Mouse (Mus musculus) limb, embryonic 10.5 days (tissue): ENCODE measurements around the gene Rabgef1. TPM values are rescaled to one million over a fixed set of nuclear protein-coding genes. Genes with fewer than 3 reads are reported as not detected.

ENCODE experiments used
- DNase-seq: peaks from one replicate; pipeline ENCODE4 v3.0.0-alpha.2; 2017; ENCODE audit warnings: low spot score
- H3K27ac ChIP-seq: fragments of 300-500 bp; sonication (generic); 2 replicates; pipeline ENCODE4 v1.5.1; 2016; ENCODE audit warnings: mild to moderate bottlenecking
- H3K27me3 ChIP-seq: fragments of 300-500 bp; sonication (generic); 2 replicates; pipeline ENCODE4 v1.6.1; 2016; ENCODE audit warnings: low read depth, mild to moderate bottlenecking; ENCODE audit not compliant: poor library complexity, severe bottlenecking
- H3K36me3 ChIP-seq: fragments of 300-500 bp; sonication (generic); 2 replicates; pipeline ENCODE4 v1.6.1; 2016; ENCODE audit warnings: mild to moderate bottlenecking, moderate library complexity
- H3K4me1 ChIP-seq: fragments of 300-500 bp; sonication (generic); 2 replicates; pipeline ENCODE4 v1.6.1; 2016
- H3K4me3 ChIP-seq: fragments of 300-500 bp; sonication (generic); 2 replicates; pipeline ENCODE4 v1.5.1; 2016; ENCODE audit warnings: mild to moderate bottlenecking, moderate library complexity
- H3K9me3 ChIP-seq: fragments of 300-500 bp; sonication (generic); replicated peaks from 2 replicates; pipeline ENCODE4 v1.6.1; 2016; ENCODE audit warnings: mild to moderate bottlenecking
- WGBS: fragments of 180-500 bp; shearing (Covaris S2); methylation state at CpG from one replicate; pipeline ENCODE4 v1.1.7; 2016; 5-methylcytosine and 5-hydroxymethylcytosine counted together
- polyA plus RNA-seq: library from polyadenylated mRNA; unstranded; fragments of >200 nt; fragmentation: Nextera tagmentation; extraction: Ambion mirVana; gene quantifications from 2 replicates; pipeline ENCODE4 v1.2.1, GENCODE M21; 2016

Gene Rabgef1
- polyA plus RNA-seq = 21.7 and 22.1 TPM in 2 replicates

- under 1% methylated on average over 62 of the region's 62 CpGs for WGBS
- Histone ChIP-seq H3K4me1 (peaks cover 20% of the 10 kb centered on the region), H3K27ac (peak within 1 kb of the TSS; percentile 92), H3K27me3 (no peaks in the 10 kb centered on the region), H3K9me3 (no peaks in the 10 kb centered on the region), H3K36me3 (no peaks in the 10 kb centered on the region), H3K4me3 (peak within 1 kb of the TSS; percentile 97)
- DNase-seq = peak; percentile 97
These were observed at the start of gene Rabgef1 for GRCm38 (mm10) chr5:130171423-130171954. Gene Rabgef1, plus strand, starts transcription at chr5:130171798.

- Histone ChIP-seq H3K4me3 (no peak overlapping the region), H3K9me3 (no peaks in the 10 kb centered on the region), H3K36me3 (peaks cover 30% of the 10 kb centered on the region), H3K27me3 (no peaks in the 10 kb centered on the region), H3K27ac (no peak overlapping the region), H3K4me1 (no peaks in the 10 kb centered on the region)
- 85% methylated on average over 2 of the region's 2 CpGs for WGBS
- DNase-seq = no peak
These were observed 49.2 kb upstream of the Rabgef1 start for GRCm38 (mm10) chr5:130122355-130122754.

- Histone ChIP-seq H3K27ac (no peak overlapping the region), H3K4me3 (no peak overlapping the region), H3K27me3 (no peaks in the 10 kb centered on the region), H3K36me3 (peaks cover 29% of the 10 kb centered on the region), H3K9me3 (no peaks in the 10 kb centered on the region), H3K4me1 (peaks cover 8% of the 10 kb centered on the region)
- no peak for DNase-seq
- WGBS = 91% methylated on average over 5 of the region's 5 CpGs
These were observed 47.3 kb upstream of the Rabgef1 start for GRCm38 (mm10) chr5:130124271-130124670.

- Histone ChIP-seq H3K9me3 (no peaks in the 10 kb centered on the region), H3K4me1 (peaks cover 11% of the 10 kb centered on the region), H3K27me3 (no peaks in the 10 kb centered on the region), H3K4me3 (no peak overlapping the region), H3K27ac (no peak overlapping the region), H3K36me3 (peaks cover 43% of the 10 kb centered on the region)
- no peak for DNase-seq
- 57% methylated on average over 11 of the region's 11 CpGs for WGBS
These were observed 42.7 kb upstream of the Rabgef1 start for GRCm38 (mm10) chr5:130128686-130129523.

- 83% methylated on average over 5 of the region's 5 CpGs for WGBS
- Histone ChIP-seq H3K36me3 (peaks cover 43% of the 10 kb centered on the region), H3K4me3 (no peak overlapping the region), H3K4me1 (peaks cover 11% of the 10 kb centered on the region), H3K9me3 (no peaks in the 10 kb centered on the region), H3K27me3 (no peaks in the 10 kb centered on the region), H3K27ac (no peak overlapping the region)
- no peak for DNase-seq
These were observed 42.1 kb upstream of the Rabgef1 start for GRCm38 (mm10) chr5:130129524-130129793.

GRCm38 (mm10) chr5:130136597-130136996 lies 35.0 kb upstream of the Rabgef1 start:
- DNase-seq = no peak
- no peak overlapping the region for H3K4me3 ChIP-seq
- H3K27ac ChIP-seq = no peak overlapping the region
- peaks cover 36% of the 10 kb centered on the region for H3K36me3 ChIP-seq
- H3K4me1 ChIP-seq = no peaks in the 10 kb centered on the region
- 94% methylated on average over 13 of the region's 13 CpGs for WGBS
- H3K9me3 ChIP-seq = no peaks in the 10 kb centered on the region
- no peaks in the 10 kb centered on the region for H3K27me3 ChIP-seq

GRCm38 (mm10) chr5:130139393-130139792 lies 32.2 kb upstream of the Rabgef1 start:
- H3K27me3 ChIP-seq = no peaks in the 10 kb centered on the region
- no peak overlapping the region for H3K4me3 ChIP-seq
- no peak overlapping the region for H3K27ac ChIP-seq
- DNase-seq = peak; percentile 82
- H3K4me1 ChIP-seq = peaks cover 10% of the 10 kb centered on the region
- peaks cover 27% of the 10 kb centered on the region for H3K36me3 ChIP-seq
- WGBS = 30% methylated on average over 8 of the region's 8 CpGs
- no peaks in the 10 kb centered on the region for H3K9me3 ChIP-seq

- no peaks in the 10 kb centered on the region for H3K9me3 ChIP-seq
- H3K4me3 ChIP-seq = no peak overlapping the region
- H3K36me3 ChIP-seq = peaks cover 12% of the 10 kb centered on the region
- 80% methylated on average over 5 of the region's 5 CpGs for WGBS
- no peak for DNase-seq
- H3K27ac ChIP-seq = no peak overlapping the region
- peaks cover 23% of the 10 kb centered on the region for H3K4me1 ChIP-seq
- H3K27me3 ChIP-seq = no peaks in the 10 kb centered on the region
These were observed 30.5 kb upstream of the Rabgef1 start for GRCm38 (mm10) chr5:130141138-130141537.

GRCm38 (mm10) chr5:130142041-130142440 lies 29.6 kb upstream of the Rabgef1 start:
- no peak overlapping the region for H3K27ac ChIP-seq
- H3K4me1 ChIP-seq = peaks cover 23% of the 10 kb centered on the region
- DNase-seq = no peak
- no peak overlapping the region for H3K4me3 ChIP-seq
- no peaks in the 10 kb centered on the region for H3K27me3 ChIP-seq
- H3K36me3 ChIP-seq = peaks cover 4% of the 10 kb centered on the region
- WGBS = 62% methylated on average over 4 of the region's 4 CpGs
- H3K9me3 ChIP-seq = no peaks in the 10 kb centered on the region

GRCm38 (mm10) chr5:130143101-130143500 lies 28.5 kb upstream of the Rabgef1 start:
- no peaks in the 10 kb centered on the region for H3K9me3 ChIP-seq
- no peaks in the 10 kb centered on the region for H3K36me3 ChIP-seq
- no peak overlapping the region for H3K27ac ChIP-seq
- peaks cover 23% of the 10 kb centered on the region for H3K4me1 ChIP-seq
- no peak overlapping the region for H3K4me3 ChIP-seq
- no peaks in the 10 kb centered on the region for H3K27me3 ChIP-seq
- WGBS = 91% methylated on average over 7 of the region's 7 CpGs
- DNase-seq = no peak

GRCm38 (mm10) chr5:130143977-130144333 lies 27.6 kb upstream of the Rabgef1 start:
- peak overlapping the region; percentile 87 for H3K27ac ChIP-seq
- no peaks in the 10 kb centered on the region for H3K27me3 ChIP-seq
- 6% methylated on average over 20 of the region's 20 CpGs for WGBS
- DNase-seq = peak; percentile 71
- no peaks in the 10 kb centered on the region for H3K9me3 ChIP-seq
- peak overlapping the region; percentile 70 for H3K4me3 ChIP-seq
- H3K36me3 ChIP-seq = peaks cover 6% of the 10 kb centered on the region; the same call in 1 of the 2 replicates
- H3K4me1 ChIP-seq = peaks cover 23% of the 10 kb centered on the region

GRCm38 (mm10) chr5:130144334-130145312 lies 27.0 kb upstream of the Rabgef1 start, which contains the start of gene Kctd7:
Gene Kctd7, plus strand, starts transcription at chr5:130144861.
- H3K27ac ChIP-seq = peak within 1 kb of the TSS; percentile 87
- H3K4me3 ChIP-seq = peak within 1 kb of the TSS; percentile 70
- peaks cover 23% of the 10 kb centered on the region for H3K4me1 ChIP-seq
- no peaks in the 10 kb centered on the region for H3K9me3 ChIP-seq
- H3K36me3 ChIP-seq = peaks cover 6% of the 10 kb centered on the region; the same call in 1 of the 2 replicates
- 1% methylated on average over 66 of the region's 66 CpGs for WGBS
- DNase-seq = peak; percentile 90
- no peaks in the 10 kb centered on the region for H3K27me3 ChIP-seq
